Mouse (Mus musculus) left cerebral cortex, adult 18-20 months (tissue): ENCODE measurements at regions not wholly inside any gene's neighbourhood (a gene's known extent, or its start where the extent isn't known, plus 50 kb on each side); places are given as distances from the start of the nearest gene placed in this dataset.

Experiments
- DNase-seq, 2 experiments: peaks; one replicate each; pipeline ENCODE4 v3.0.0; 2021 to 2022; ENCODE audit warnings: low spot score in 2 of 2, mixed read lengths in 1 of 2

DNA sequence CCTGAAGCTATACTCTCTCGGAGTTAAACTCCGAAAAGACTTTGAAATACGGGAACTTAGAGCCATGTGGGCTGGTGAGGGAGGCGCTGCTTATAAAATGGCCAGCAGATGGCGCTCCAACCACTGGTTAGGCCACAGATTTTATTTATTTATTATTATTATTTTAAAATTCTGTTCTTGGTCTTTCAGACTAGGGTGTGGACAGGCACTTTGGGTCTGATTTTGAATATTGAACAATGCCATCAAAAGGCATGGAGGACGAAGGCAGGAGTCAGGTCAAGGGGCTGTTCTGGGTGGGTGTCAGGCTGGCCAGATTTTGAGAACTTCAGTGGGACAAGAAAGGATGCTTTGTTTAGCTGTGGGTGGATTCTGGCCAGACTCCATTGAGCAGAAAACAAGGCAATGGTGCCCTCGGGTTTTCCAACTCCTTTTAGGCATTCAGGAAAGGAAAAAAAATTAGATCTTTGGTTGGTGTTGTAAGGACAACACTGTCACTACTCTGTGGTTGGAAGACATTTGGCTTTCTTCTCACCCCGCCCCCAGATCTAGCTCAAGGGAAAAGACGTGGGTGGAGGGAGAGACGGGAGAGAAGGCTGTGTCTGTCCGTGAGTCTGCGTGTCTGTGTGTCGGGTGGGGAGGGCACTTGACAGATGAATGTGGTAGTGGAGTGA is 319.5 kb downstream of the Med13l start:
- peak; percentile 57 to 70 for DNase-seq

DNA sequence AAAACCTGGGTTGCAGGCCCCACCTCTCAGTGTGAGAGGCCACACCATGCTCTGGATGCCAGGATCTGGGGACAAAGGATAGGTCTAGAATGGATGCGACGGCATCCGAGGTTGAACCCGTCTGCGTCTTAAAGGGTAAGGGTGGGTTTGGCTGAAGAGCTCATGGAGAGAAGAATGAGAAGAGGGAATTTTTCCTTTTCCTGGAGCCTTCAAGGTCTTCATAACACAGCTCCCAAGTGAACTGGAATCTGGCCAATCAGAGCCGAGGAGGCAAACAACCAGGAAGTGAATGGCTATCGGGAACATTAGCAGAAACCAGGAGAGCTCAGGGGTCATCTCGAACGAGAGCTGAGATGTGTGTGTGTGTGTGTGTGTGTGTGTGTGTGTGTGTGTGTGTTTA is 320.1 kb downstream of the Med13l start:
- no peak for DNase-seq

DNA sequence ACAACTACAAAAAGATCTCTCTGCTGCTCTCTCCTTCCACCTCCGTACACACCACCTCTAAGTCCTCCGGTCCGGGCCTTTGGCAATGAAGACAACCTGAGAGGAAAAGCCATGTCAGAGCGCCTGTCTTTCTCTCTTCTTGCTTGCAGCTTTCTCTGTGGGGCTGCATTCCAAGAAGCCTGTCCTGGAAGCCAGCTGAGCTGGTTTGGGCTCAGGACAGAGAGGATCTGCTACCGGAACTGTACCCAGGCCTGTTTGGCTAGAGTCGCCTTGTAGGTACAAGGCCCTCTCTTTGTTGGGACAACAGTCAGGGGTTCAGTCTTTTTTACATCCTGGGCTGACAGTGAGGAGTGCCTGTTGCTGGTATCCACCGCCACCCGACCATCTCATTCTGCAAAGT is 321.4 kb downstream of the Med13l start:
- DNase-seq: no peak

DNA sequence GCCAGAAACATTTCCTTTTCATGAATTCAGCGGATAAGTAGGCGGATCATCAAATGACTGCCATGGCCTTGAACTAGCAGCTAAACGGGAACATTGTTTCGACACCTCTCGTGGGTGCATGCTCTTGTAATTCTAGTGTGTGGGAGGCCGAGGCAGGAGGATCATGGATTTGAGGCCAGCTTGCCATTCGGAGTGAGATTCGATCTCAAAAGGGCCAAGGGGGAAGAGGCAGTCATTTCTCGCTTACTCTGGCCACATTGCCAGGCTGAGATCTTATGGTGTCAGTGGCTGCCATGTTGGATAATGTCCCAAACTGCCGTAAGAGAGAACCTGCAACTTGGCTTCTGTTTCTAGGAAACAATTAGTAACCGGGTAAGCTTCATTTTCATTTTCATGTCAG is 327.7 kb downstream of the Med13l start:
- DNase-seq: no peak

DNA sequence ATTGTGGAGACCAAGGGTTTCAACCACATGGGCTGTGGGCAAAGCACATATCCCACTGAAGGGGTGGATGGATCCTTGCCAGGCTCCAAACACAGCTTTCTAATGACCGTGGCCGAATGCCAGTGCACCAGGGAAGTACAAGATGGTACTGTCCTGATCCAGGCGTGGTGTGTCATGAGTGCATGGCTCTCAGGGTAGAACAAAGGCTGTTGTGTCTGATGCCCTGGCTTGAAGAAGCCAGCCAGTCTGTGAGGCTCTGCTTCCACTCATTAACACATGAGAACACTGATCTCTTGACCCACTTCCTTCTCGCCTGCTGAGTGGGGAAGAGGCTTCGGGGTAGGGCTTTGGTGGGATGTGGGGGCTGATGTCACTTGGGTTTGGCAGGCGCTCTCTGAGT is 330.7 kb downstream of the Med13l start:
- peak in 1 of 2 experiments; percentile 35 for DNase-seq

GRCm38 (mm10) chr5:118908224-118908623 is 347.7 kb downstream of the Med13l start:
- no peak for DNase-seq

DNA sequence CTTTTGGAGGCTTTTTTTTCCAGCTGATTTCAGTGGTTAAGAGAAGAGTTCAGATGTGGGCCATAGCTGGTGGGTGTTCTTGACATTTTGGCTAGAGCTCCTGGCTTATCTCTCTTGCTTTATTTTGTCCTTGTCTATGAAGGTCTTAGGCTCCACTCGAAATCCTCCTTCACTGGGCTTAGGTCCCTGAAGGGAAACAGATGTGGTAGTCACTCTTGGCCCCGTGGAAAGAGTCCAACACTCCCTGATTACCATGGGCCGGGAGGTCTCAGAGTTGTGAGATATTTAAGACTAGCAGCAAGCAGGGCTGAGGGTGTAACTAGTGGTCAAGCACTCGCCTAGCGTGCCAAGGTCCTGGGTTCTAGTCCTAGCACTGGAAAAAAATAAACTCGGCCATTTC is 349.3 kb downstream of the Med13l start:
- no peak for DNase-seq

GRCm38 (mm10) chr5:118914191-118914750 is 353.8 kb downstream of the Med13l start:
- no peak for DNase-seq

DNA sequence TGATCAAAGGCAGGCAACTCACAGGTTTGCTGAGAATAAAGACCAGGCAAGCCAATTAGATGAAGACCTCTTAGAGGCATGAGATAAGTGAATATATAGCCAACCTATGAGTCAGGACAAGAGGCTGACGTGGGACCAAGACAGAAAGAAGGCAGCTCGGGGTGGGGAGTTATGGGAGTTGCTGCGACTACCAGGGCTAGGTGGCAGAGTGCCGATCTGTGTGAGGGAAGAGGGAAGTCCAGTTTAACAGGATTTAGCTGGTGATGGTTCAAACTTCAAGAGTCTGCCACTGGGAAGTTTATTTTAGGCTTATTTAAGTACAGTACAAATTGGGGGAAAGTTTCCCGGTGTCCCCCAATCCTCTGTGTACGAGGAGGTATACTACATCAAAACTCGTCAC is 362.9 kb downstream of the Med13l start:
- DNase-seq: no peak

DNA sequence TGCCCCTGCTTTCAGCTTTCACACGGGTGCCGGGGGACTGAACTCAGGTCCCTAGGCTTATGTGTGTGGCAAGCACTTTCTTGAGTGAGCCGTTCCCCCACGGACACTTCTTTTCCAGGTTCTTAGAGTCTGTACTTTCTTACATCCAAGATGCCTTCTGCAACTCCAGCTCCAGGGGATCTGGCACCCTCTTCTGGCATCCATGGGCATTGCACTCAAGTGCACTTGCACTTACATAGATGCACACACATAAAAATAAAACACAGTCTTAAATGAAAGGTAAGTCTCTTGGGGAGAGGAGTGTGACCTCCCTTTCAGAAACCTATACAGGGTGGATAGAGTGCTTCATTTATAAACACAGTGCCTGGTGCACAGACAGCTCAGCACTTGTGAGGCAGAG is 368.6 kb downstream of the Med13l start:
- no peak for DNase-seq

GRCm38 (mm10) chr5:118929990-118930501 is 369.6 kb downstream of the Med13l start:
- no peak for DNase-seq

- DNase-seq: no peak
Observed at GRCm38 (mm10) chr5:118939336-118940039, 379.0 kb downstream of the Med13l start.

DNA sequence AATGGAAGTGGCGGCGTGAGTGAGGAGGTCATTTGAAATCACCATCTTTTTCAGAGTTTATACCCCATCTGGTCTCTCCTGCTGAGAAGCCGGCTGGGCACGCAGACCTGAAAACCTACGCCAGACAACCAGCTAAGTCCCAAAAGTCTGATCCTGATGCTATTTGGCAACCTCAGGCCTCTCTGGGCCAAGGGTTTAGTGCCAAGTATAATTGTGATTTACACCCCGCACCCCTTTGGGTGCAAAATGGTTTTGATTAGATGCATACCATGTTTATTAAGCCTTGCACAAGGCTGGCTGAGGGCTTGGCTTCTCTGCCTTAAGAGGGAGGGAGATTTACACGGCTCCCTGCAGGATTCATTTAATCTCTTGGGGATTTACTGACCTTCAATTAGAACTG is 383.8 kb downstream of the Med13l start:
- no peak for DNase-seq

- no peak for DNase-seq
Observed at GRCm38 (mm10) chr5:118946090-118946489, 385.6 kb downstream of the Med13l start.

- no peak for DNase-seq
Observed at GRCm38 (mm10) chr5:118946994-118947393, 386.5 kb downstream of the Med13l start.

GRCm38 (mm10) chr5:118948119-118948786 is 387.8 kb downstream of the Med13l start:
- no peak for DNase-seq

GRCm38 (mm10) chr5:118951067-118951466 is 390.6 kb downstream of the Med13l start:
- no peak for DNase-seq

DNA sequence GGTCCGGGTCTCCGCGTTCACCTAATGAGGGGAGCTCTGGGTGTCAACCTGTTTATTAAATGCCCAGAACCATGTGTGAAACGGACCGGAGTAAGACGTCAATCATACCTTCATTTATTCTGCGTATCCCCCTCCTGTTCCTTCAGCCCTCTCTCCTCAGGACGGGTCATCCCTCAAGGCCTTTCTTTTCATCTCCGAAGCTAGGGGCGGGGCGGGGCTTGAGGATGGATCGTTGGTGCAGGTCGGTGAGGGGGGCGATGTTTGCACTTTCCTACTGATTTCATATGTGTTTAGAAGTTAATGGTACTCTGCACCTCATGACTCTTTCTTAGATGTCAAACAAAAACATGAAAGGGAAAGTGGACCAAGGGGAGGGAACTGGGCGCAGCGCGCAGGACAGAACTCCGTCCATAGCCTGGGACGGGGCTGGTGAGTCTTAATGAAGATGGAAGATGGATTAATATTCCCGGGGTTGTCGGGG is 400.1 kb downstream of the Med13l start:
- no peak for DNase-seq

- no peak for DNase-seq
Observed at GRCm38 (mm10) chr5:118961091-118961490, 400.6 kb downstream of the Med13l start.

DNA sequence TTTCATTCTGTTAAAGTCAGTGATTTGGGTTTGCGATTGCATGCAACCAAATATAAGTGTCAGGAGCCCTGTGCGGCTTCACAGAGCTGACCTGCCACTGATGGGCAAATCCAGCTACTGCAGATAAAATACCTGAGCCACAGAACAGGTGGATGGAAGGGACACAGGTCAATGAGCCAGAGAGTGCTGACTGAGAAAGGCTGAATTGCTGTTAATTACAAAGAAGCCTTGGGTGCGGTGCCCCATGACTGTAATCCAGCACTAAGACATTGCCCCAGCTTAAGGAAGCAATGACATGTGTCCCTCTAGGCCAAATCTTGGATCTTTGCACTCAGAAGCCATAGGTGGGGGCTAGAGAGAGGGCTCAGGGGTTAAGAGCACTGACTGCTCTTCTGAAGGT is 401.7 kb downstream of the Med13l start:
- DNase-seq: no peak

DNA sequence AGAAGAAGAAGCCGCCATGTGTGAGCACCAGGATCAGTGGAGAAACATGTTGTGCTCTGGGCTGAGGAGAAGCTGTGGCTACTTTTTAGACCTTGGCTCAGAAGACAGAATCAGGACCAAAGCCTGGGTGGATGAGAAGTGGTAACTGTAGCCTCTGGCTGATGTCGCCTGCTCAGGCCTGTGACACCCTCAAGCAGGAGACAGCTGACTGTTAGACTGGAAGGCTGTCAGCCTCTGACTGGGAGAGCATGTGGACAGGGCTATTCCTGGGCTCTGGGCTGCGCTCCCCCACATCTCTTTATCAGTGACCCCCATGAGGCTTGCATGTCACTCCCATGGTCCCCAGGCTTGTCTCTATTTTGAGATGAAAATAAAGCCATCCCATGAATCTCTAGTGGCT is 402.5 kb downstream of the Med13l start:
- no peak for DNase-seq

GRCm38 (mm10) chr5:118966901-118967300 is 406.4 kb downstream of the Med13l start:
- DNase-seq: no peak
